In the genomic region with DNA sequence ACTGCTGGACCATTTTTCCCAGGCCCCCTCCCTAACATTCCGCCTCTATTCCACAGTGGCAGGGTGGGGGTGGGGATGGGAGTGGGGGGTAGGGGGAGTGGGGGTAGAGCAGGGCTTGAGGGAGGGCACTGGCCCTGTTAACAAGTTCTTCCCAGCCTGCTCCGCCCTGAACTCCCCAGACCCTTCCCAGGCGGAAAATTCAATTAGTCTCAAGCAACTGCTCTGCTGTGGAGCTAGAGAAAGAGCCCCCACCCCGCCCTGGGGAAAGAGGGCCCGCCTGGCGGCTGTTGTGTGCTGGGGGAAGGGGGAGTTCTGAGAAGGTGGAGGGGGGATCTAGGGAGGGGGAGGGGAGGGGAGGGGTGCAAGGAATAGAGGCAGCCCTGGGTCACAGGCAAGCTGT, we compare ENCODE assay signal across 14 mouse cellular contexts. TPM values are rescaled to one million over a fixed set of nuclear protein-coding genes. Genes with fewer than 3 reads are reported as not detected.
A peak's percentile ranks its signal among the peaks of the same experiment; 100 is the strongest.
DNase-seq lines count a peak whose midpoint lies in the region; ATAC-seq and TF ChIP-seq lines count a peak whose summit lies in the region.
"Had no signal": no experiment of that assay in that cellular context is flagged by ENCODE, and none has a peak within 500 bp of the region (broad histone marks: within the 10 kb centered on the region; RNA-seq: fewer than 3 reads in every experiment).

No protein-coding gene starts in this region.

- H3K9ac ChIP-seq in kidney, embryonic 15.5 days: no peak overlapping the region
- H3K9ac ChIP-seq in forebrain, postnatal 0 days: no peak overlapping the region
- peak overlapping the region; percentile 20; the same call in 1 of the 2 replicates for H3K9ac ChIP-seq in midbrain, embryonic 11.5 days (ENCODE audit: low read length)
- H3K9ac ChIP-seq in stomach, postnatal 0 days (ENCODE audit: low read length): no peak overlapping the region
- no peak overlapping the region for H3K9ac ChIP-seq in heart, adult 2 months (ENCODE audit: low read depth, low read length)
- no peak overlapping the region for H3K9ac ChIP-seq in liver, embryonic 11.5 days (ENCODE audit: low read depth, low read length)
- H3K9ac ChIP-seq: liver, embryonic 13.5 days had no signal

- WGBS in kidney, embryonic 15.5 days: 23% methylated on average over 6 of the region's 6 CpGs
- 7% methylated on average over 6 of the region's 6 CpGs for WGBS in forebrain, postnatal 0 days
- WGBS in midbrain, embryonic 11.5 days: 8% methylated on average over 6 of the region's 6 CpGs
- 49% methylated on average over 6 of the region's 6 CpGs for WGBS in stomach, postnatal 0 days
- WGBS in heart, adult 2 months: 90% methylated on average over 6 of the region's 6 CpGs
- WGBS in liver, embryonic 11.5 days: 54% methylated on average over 6 of the region's 6 CpGs

- TF ChIP-seq POLR2A in heart, adult 2 months (IDR thresholded peaks at IDR 0.05; ENCODE audit: insufficient read depth, low read depth, low read length): no peak

- no peak for TF ChIP-seq EP300 in stomach, postnatal 0 days (optimal IDR thresholded peaks at IDR 0.05)
- TF ChIP-seq EP300 in heart, adult 2 months (IDR thresholded peaks at IDR 0.05; ENCODE audit: insufficient read depth, low read depth, low read length): no peak

- H3K27me3 ChIP-seq in kidney, embryonic 15.5 days: no peaks in the 10 kb centered on the region
- H3K27me3 ChIP-seq in forebrain, postnatal 0 days (ENCODE audit: insufficient read depth, low read length): no peaks in the 10 kb centered on the region
- no peaks in the 10 kb centered on the region for H3K27me3 ChIP-seq in midbrain, embryonic 11.5 days (ENCODE audit: control insufficient read depth, insufficient read depth, low read length)
- no peaks in the 10 kb centered on the region for H3K27me3 ChIP-seq in stomach, postnatal 0 days (ENCODE audit: control insufficient read depth, insufficient read depth, low read length)
- H3K27me3 ChIP-seq in heart, adult 2 months (ENCODE audit: control insufficient read depth, insufficient read depth, low read length): no peaks in the 10 kb centered on the region
- peaks cover 5% of the 10 kb centered on the region; the same call in 1 of the 2 replicates for H3K27me3 ChIP-seq in liver, embryonic 11.5 days (replicated peaks; ENCODE audit: control insufficient read depth, insufficient read depth, low read length)

- peaks cover 63% of the 10 kb centered on the region for H3K4me1 ChIP-seq in kidney, embryonic 15.5 days
- no peaks in the 10 kb centered on the region for H3K4me1 ChIP-seq in forebrain, postnatal 0 days (ENCODE audit: insufficient read depth)
- H3K4me1 ChIP-seq in midbrain, embryonic 11.5 days (ENCODE audit: control insufficient read depth, insufficient read depth, low read length): peaks cover 61% of the 10 kb centered on the region
- no peaks in the 10 kb centered on the region for H3K4me1 ChIP-seq in stomach, postnatal 0 days (replicated peaks; ENCODE audit: control insufficient read depth, insufficient read depth)
- peaks cover 9% of the 10 kb centered on the region for H3K4me1 ChIP-seq in heart, adult 2 months (ENCODE audit: control insufficient read depth, insufficient read depth, low read length)
- 0 out of 2 replicates have a peak, but pooled peaks cover 2% of the 10 kb centered on the region for H3K4me1 ChIP-seq in liver, embryonic 11.5 days (replicated peaks; ENCODE audit: control insufficient read depth, insufficient read depth, low read length)

- no peaks in the 10 kb centered on the region for H3K79me2 ChIP-seq in heart, adult 2 months (replicated peaks; ENCODE audit: control insufficient read depth, insufficient read depth, low read length)

- DNase-seq in kidney, postnatal 25 days: no peak
- no peak for DNase-seq in forebrain, postnatal 0 days
- DNase-seq in midbrain, embryonic 11.5 days (ENCODE audit: low spot score, missing footprints): peak; percentile 90
- no peak for DNase-seq in stomach, postnatal 0 days (ENCODE audit: low spot score)
- DNase-seq in heart, adult 2 months: no peak
- no peak for DNase-seq in adrenal gland, postnatal 10 days
- no peak for DNase-seq in liver, embryonic 11.5 days (ENCODE audit: low spot score)
- DNase-seq: cerebellum, adult 8-10 months; gastrocnemius, postnatal 14 days; liver, embryonic 13.5 days had no signal

- no peak for TF ChIP-seq CTCF in forebrain, postnatal 0 days (IDR thresholded peaks at IDR 0.05; ENCODE audit: low read depth)
- no peak for TF ChIP-seq CTCF in stomach, postnatal 0 days (IDR thresholded peaks at IDR 0.05; ENCODE audit: low read depth)
- TF ChIP-seq CTCF in heart, adult 2 months (IDR thresholded peaks at IDR 0.05): no peak

- no peak overlapping the region for H3K4me2 ChIP-seq in kidney, embryonic 15.5 days
- H3K4me2 ChIP-seq in forebrain, postnatal 0 days (ENCODE audit: low read depth): no peak overlapping the region
- peak overlapping the region; percentile 5; the same call in 1 of the 2 replicates for H3K4me2 ChIP-seq in midbrain, embryonic 11.5 days
- no peak overlapping the region for H3K4me2 ChIP-seq in stomach, postnatal 0 days (replicated peaks; ENCODE audit: low read depth)
- H3K4me2 ChIP-seq in liver, embryonic 11.5 days: no peak overlapping the region
- H3K4me2 ChIP-seq: liver, embryonic 13.5 days had no signal

- H3K4me3 ChIP-seq in kidney, embryonic 15.5 days (replicated peaks): no peak overlapping the region
- H3K4me3 ChIP-seq in forebrain, postnatal 0 days (ENCODE audit: low read depth, low read length): no peak overlapping the region
- no peak overlapping the region for H3K4me3 ChIP-seq in midbrain, embryonic 11.5 days (ENCODE audit: low read depth, low read length)
- H3K4me3 ChIP-seq in stomach, postnatal 0 days (ENCODE audit: low read depth, low read length): no peak overlapping the region
- H3K4me3 ChIP-seq in heart, adult 2 months: no peak overlapping the region
- H3K4me3 ChIP-seq in liver, embryonic 11.5 days (ENCODE audit: low read depth, low read length): no peak overlapping the region
- H3K4me3 ChIP-seq: liver, embryonic 13.5 days had no signal

- H3K27ac ChIP-seq in kidney, embryonic 15.5 days: no peak overlapping the region
- H3K27ac ChIP-seq in forebrain, postnatal 0 days (ENCODE audit: low read depth, low read length): no peak overlapping the region
- peak overlapping the region; percentile 77 for H3K27ac ChIP-seq in midbrain, embryonic 11.5 days (ENCODE audit: low read depth, low read length)
- H3K27ac ChIP-seq in stomach, postnatal 0 days (replicated peaks): no peak overlapping the region
- no peak overlapping the region for H3K27ac ChIP-seq in heart, adult 2 months
- no peak overlapping the region for H3K27ac ChIP-seq in liver, embryonic 11.5 days (ENCODE audit: low read depth, low read length)
- H3K27ac ChIP-seq: liver, embryonic 13.5 days had no signal

- H3K36me3 ChIP-seq in kidney, embryonic 15.5 days: no peaks in the 10 kb centered on the region
- H3K36me3 ChIP-seq in forebrain, postnatal 0 days (ENCODE audit: insufficient read depth): no peaks in the 10 kb centered on the region
- no peaks in the 10 kb centered on the region for H3K36me3 ChIP-seq in midbrain, embryonic 11.5 days (ENCODE audit: control insufficient read depth, insufficient read depth, low read length)
- no peaks in the 10 kb centered on the region for H3K36me3 ChIP-seq in stomach, postnatal 0 days (ENCODE audit: control insufficient read depth, insufficient read depth, low read length)
- no peaks in the 10 kb centered on the region for H3K36me3 ChIP-seq in heart, adult 2 months (ENCODE audit: control insufficient read depth, insufficient read depth, low read length)
- H3K36me3 ChIP-seq in liver, embryonic 11.5 days (ENCODE audit: control insufficient read depth, insufficient read depth, low read length): no peaks in the 10 kb centered on the region
- H3K36me3 ChIP-seq: liver, embryonic 13.5 days had no signal

- intact Hi-C loops in heart, adult 2 months (cut with DNase I): no loop called here

- H3K9me3 ChIP-seq in kidney, embryonic 15.5 days (replicated peaks): no peaks in the 10 kb centered on the region
- H3K9me3 ChIP-seq in forebrain, postnatal 0 days (ENCODE audit: low read length): no peaks in the 10 kb centered on the region
- H3K9me3 ChIP-seq in midbrain, embryonic 11.5 days (ENCODE audit: control insufficient read depth, low read length): no peaks in the 10 kb centered on the region
- no peaks in the 10 kb centered on the region for H3K9me3 ChIP-seq in stomach, postnatal 0 days (ENCODE audit: control insufficient read depth, low read length)
- no peaks in the 10 kb centered on the region for H3K9me3 ChIP-seq in liver, embryonic 11.5 days (ENCODE audit: control insufficient read depth, low read length)
- H3K9me3 ChIP-seq: liver, embryonic 13.5 days had no signal

- peak; percentile 37 for ATAC-seq in kidney, embryonic 15.5 days (replicated peaks; ENCODE audit: low FRiP score)
- peak; percentile 46; the same call in 1 of the 2 replicates for ATAC-seq in forebrain, postnatal 0 days
- ATAC-seq in midbrain, embryonic 11.5 days (ENCODE audit: low FRiP score): peak; percentile 71
- peak; percentile 40; the same call in 1 of the 2 replicates for ATAC-seq in stomach, postnatal 0 days (ENCODE audit: low FRiP score, low TSS enrichment)
- ATAC-seq in liver, embryonic 11.5 days (replicated peaks; ENCODE audit: low FRiP score): no peak
- ATAC-seq: activated CD4-positive, CD25-positive, alpha-beta regulatory T cell, adult 4 months had no signal

RNA-seq across cellular contexts. Expression of a gene that starts 14.9 kb away (rescaled TPM):
- 0.45 TPM in 1 of 2 replicates, not detected in the other for polyA plus RNA-seq in kidney, embryonic 15.5 days (2015; fragmentation: Nextera tagmentation; extraction: Ambion mirVana)
- total RNA-seq in forebrain, postnatal 0 days (2014; rRNA removed): not detected in 2 replicates
- polyA plus RNA-seq in forebrain, postnatal 0 days (2015; fragmentation: Nextera tagmentation; extraction: Ambion mirVana): 0.36 TPM in 1 of 2 replicates, not detected in the other
- 0.39 TPM in 1 of 2 replicates, not detected in the other for polyA plus RNA-seq in midbrain, embryonic 11.5 days (2014; fragmentation: Nextera tagmentation; extraction: Ambion mirVana)
- polyA plus RNA-seq in stomach, postnatal 0 days (2015; fragmentation: Nextera tagmentation; extraction: Ambion mirVana): 0.17 TPM in 2 replicates
- total RNA-seq in heart, adult 2 months (2021): not detected
- not detected in 2 replicates for polyA plus RNA-seq in heart, adult 2 months (2012; rRNA removed)
- not detected for total RNA-seq in adrenal gland, postnatal 10 days (2021)
- polyA plus RNA-seq in liver, embryonic 11.5 days (2014; fragmentation: Nextera tagmentation; extraction: Ambion mirVana): 1.8 and 2.6 TPM in 2 replicates
- total RNA-seq: gastrocnemius, postnatal 14 days; hematopoietic stem cell, adult 5-6 weeks; monocyte, adult 5-6 weeks had no signal

RNA-seq across cellular contexts. Expression of a gene that starts 27.3 kb away (rescaled TPM):
- 32.3 and 34.5 TPM in 2 replicates for polyA plus RNA-seq in kidney, embryonic 15.5 days (2015; fragmentation: Nextera tagmentation; extraction: Ambion mirVana)
- total RNA-seq in forebrain, postnatal 0 days (2014; rRNA removed): 39.4 and 53.7 TPM in 2 replicates
- polyA plus RNA-seq in forebrain, postnatal 0 days (2015; fragmentation: Nextera tagmentation; extraction: Ambion mirVana): 19.2 and 23.0 TPM in 2 replicates
- 38.3 and 40.5 TPM in 2 replicates for polyA plus RNA-seq in midbrain, embryonic 11.5 days (2014; fragmentation: Nextera tagmentation; extraction: Ambion mirVana)
- polyA plus RNA-seq in stomach, postnatal 0 days (2015; fragmentation: Nextera tagmentation; extraction: Ambion mirVana): 11.1 and 11.4 TPM in 2 replicates
- 10 to 100 TPM in 1 of 2 experiments, 1 to 10 TPM in 1; 7.4 to 11.5 TPM for total RNA-seq in heart, adult 2 months (2021)
- polyA plus RNA-seq in heart, adult 2 months (2012; rRNA removed): 18.4 and 23.1 TPM in 2 replicates
- 10 to 100 TPM; 18.2 to 24.6 TPM for total RNA-seq in adrenal gland, postnatal 10 days (2021)
- polyA plus RNA-seq in liver, embryonic 11.5 days (2014; fragmentation: Nextera tagmentation; extraction: Ambion mirVana): 10.6 and 11.0 TPM in 2 replicates
